Mouse (Mus musculus) neural tube, embryonic 10.5 days (tissue): ENCODE results near the gene Gle1.
"Not testable (repeated sequence)": the region's sequence is repeated elsewhere in the genome, so short reads cannot be mapped to it uniquely, and the experiment has no call there.

Experiments used
- DNase-seq: peaks from one replicate; pipeline ENCODE4 v3.0.0-alpha.2; 2017; ENCODE audit warnings: low spot score; ENCODE audit errors: extremely low spot score

Gene Gle1

GRCm38 (mm10) chr2:29934906-29935599 is at the start of gene Gle1:
Gene Gle1, plus strand, starts transcription at chr2:29935426.
- DNase-seq = peak; percentile 97

GRCm38 (mm10) chr2:29886659-29887292 is 48.5 kb upstream of the Gle1 start:
- DNase-seq = not testable (repeated sequence)

GRCm38 (mm10) chr2:29889066-29889944 is 45.9 kb upstream of the Gle1 start, which contains the start of gene Odf2:
Gene Odf2, plus strand, starts transcription at chr2:29889221.
- peak; percentile 100 for DNase-seq

GRCm38 (mm10) chr2:29889991-29890833 is 45.0 kb upstream of the Gle1 start:
- peak; percentile 91 for DNase-seq

- no peak for DNase-seq
Measured at GRCm38 (mm10) chr2:29891773-29892172, 43.5 kb upstream of the Gle1 start.

- DNase-seq = no peak
Measured at GRCm38 (mm10) chr2:29896071-29896470, 39.2 kb upstream of the Gle1 start.

GRCm38 (mm10) chr2:29897366-29897765 is 37.9 kb upstream of the Gle1 start:
- DNase-seq = no peak

GRCm38 (mm10) chr2:29898081-29898480 is 37.1 kb upstream of the Gle1 start:
- no peak for DNase-seq

- DNase-seq = no peak
Measured at GRCm38 (mm10) chr2:29902194-29902593, 33.0 kb upstream of the Gle1 start.

GRCm38 (mm10) chr2:29908171-29908570 is 27.1 kb upstream of the Gle1 start:
- DNase-seq = not testable (repeated sequence)

- DNase-seq = no peak
Measured at GRCm38 (mm10) chr2:29910042-29910441, 25.2 kb upstream of the Gle1 start.

- no peak for DNase-seq
Measured at GRCm38 (mm10) chr2:29917621-29918020, 17.6 kb upstream of the Gle1 start.

GRCm38 (mm10) chr2:29922011-29922410 is 13.2 kb upstream of the Gle1 start:
- DNase-seq = no peak

GRCm38 (mm10) chr2:29926542-29926941 is 8.7 kb upstream of the Gle1 start:
- DNase-seq = no peak

- DNase-seq = no peak
Measured at GRCm38 (mm10) chr2:29930506-29930905, 4.7 kb upstream of the Gle1 start.

GRCm38 (mm10) chr2:29931194-29931593 is 4.0 kb upstream of the Gle1 start:
- no peak for DNase-seq

GRCm38 (mm10) chr2:29940073-29940472 is 4.8 kb downstream of the Gle1 start:
- DNase-seq = no peak

- DNase-seq = no peak
Measured at GRCm38 (mm10) chr2:29940826-29941225, 5.6 kb downstream of the Gle1 start.

GRCm38 (mm10) chr2:29944723-29945122 is 9.5 kb downstream of the Gle1 start:
- DNase-seq = no peak

- DNase-seq = no peak
Measured at GRCm38 (mm10) chr2:29948896-29949295, 13.7 kb downstream of the Gle1 start.

- no peak for DNase-seq
Measured at GRCm38 (mm10) chr2:29961246-29961645, 26.0 kb downstream of the Gle1 start.
